Mouse (Mus musculus) T-helper 2 cell (primary cell): ENCODE results near the gene Nphp1.

Experiments
- in situ Hi-C: fragments of 300-600 bp; cut with MboI, MseI; formaldehyde crosslinking; loops from one replicate; pipeline ENCODE4 v1.15.1; 2025; ENCODE audit warnings: high pct_unique_total_duplicates

Nphp1 gene

DNA sequence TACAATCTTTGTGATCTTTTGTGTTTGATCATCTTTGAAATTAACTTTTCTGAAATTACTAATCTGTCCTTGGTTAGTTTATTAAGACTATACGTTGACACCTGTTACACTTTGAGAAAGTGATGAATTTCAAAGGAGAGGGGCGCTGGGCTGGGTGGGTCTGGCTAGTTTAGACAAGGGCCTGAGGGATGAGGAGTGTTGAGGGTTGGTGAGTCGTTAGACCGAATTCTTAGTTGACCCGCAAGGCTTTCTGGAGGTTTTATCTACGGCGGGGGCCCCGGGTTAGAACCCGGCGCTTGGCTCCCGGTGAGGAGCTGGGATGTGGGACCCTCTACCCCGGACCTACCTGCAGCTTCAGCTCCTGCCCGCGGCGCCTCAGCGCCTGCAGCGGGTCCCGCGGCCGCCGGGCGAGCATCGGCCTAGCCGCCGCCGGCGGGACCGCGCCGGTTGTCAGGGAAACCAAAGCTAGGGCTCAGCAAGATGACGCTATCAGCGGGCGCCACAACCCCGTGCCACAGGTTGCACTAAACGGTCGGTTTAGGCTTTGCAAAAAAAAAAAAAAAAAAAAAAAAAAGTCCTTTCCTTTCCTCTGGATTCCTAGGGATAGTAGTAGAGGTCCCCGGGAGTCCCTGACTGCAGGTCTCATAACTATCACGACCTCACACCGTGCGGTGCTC lies at the start of gene Nphp1:
Nphp1 (minus strand) TSS at position 458 of the 677 bp plus-strand sequence.
- in situ Hi-C loops: no loop called here

DNA sequence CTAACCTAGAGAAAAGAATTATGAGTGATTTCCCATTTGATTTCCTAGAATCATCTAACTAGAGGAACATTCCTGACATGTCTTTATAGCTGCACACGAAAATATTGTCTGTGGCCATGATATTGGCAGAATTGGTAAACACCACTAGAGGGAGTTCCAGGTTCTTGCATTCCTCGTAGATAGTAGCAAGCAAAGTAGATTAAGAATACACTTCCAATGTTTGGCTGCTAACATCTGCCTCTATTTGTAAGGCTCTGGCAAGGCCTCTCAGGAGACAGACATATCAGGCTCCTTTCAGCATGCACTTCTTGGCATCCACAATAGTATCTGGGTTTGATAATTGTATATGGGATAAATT lies 44.1 kb upstream of the Nphp1 start:
- in situ Hi-C loops: no loop called here

DNA sequence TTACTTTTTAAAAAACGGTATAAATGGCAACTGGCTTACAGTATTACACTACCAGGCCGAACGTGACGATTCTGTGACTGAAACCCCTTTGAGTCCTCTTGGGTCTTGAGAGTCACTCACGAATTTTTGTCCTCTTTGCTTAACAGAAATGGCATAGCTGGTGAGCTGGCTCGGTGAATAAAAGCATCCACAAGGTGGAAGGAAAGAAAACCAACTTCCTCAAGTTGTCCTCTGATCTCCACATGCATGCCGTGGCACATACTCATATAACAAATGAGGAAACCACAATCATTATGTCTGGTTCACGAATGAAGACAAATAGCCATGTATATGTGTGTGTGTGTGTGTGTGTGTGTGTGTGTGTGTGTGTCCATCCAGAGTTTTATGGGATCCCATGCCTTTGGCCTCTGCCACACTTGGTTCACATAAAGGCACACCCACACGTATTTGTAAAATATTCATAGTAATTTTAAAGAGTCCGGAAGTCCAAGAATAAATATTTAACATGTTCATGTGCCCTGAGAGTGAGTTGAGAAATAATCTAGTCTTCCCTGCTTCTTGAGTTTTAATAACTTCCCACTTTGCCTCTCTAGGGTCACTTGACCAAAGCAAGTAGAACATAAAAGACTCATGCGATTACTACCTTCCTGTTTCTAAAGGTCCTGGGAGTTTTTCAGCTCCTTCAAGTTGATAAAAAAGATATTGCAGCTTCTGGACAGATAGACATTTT lies 43.6 kb upstream of the Nphp1 start:
- in situ Hi-C loops: no loop called here

DNA sequence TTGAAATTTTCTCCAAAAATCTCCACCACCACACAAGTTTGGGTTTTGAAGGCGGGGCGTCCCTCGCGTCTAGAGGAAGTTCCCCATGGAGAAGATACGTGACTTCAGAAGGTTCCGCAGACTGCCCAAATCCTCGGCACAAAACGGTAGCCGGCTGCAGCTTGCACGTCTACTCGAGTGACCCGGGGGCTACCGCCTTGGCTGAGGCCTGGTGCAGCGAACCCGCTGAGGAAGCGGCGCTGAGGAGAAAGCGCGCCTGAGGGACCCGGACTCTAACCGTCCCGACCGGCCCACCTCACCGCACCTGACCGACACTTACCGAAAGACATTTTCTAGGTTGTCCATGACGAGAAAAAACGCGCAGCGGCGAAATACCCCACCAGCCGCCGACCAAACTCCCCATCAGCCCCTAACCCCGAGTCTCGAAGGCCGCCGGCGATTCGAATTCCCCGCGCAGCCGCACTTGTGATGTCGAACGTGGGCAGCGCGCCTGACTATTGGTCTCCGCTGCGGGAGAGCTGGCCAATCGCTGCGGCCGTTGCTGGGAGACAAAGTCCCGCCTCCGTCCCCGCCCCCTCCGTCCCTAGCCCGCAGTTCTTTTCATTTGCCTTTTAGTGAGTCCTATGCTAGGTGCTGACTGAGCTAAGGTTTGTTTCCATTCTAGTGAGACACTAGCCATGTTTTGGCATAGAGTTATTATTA lies 42.9 kb upstream of the Nphp1 start, which contains the start of gene Bub1:
Bub1 (minus strand) TSS at position 465 of the 702 bp plus-strand sequence.
- in situ Hi-C loops: no loop called here

DNA sequence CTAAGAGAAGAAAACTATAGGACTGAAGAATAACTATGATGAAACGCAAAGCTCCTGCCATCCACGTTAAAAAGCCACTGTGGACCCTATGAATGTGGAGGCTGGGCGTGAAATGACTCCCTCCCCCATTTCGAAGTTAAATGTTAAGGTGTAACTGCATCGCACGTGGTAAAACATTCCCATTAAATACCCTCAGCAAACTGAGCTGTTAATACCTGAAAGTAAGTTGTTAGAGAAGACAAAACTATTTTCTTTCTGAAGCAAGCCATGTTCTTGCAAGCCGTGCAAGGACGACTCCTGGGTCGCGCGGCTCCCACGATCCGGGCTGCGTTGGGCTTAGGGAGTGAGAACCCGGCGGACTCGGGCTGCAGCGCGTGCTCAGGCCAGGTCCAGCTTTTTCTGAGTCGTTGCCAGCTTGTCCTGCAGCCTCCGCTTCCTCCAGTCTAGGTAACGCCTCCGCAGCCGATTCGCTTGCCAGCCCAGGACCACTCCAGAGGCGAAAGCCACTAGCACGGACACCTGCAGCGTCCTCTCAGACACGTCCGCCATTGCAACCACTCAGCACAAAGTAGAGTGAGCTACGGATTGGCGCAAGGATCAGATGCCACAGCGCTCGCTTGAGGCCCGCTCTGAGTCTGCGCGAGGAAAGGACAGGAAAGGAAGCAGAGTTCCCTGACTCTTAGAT lies 3.4 kb upstream of the Nphp1 start, which contains the start of gene Mtln:
Mtln (minus strand) TSS at position 570 of the 685 bp plus-strand sequence.
- in situ Hi-C loops: no loop called here

DNA sequence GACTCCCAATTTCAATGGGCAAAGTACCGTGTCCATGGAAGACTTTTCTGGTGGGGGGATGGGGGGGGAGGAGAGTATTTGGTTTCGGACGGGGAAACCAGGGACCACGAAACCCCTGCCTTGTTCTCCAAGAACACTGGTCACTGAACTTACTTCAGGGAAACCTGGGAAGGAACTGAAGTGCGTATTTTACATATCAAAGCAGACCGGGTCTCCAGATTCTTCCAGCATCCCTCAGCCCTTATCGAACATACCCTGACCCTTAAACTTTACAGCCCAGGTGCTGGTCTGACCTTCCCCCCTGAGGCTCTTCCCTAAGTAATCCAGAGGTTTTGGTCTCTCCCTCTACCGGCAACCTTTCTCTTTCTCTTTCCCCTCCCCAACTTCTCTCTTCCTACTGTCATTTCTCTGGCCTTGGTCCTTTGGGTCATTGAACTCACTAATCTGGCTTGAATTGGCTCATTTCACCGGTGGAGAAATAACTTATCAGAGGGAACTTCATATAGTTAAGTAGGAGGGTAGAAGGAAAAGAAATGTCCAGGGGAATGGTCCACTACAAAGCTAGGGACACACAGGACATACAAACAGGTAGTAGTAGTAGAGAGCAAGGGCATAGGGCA lies 1.1 kb upstream of the Nphp1 start:
- in situ Hi-C loops: no loop called here

DNA sequence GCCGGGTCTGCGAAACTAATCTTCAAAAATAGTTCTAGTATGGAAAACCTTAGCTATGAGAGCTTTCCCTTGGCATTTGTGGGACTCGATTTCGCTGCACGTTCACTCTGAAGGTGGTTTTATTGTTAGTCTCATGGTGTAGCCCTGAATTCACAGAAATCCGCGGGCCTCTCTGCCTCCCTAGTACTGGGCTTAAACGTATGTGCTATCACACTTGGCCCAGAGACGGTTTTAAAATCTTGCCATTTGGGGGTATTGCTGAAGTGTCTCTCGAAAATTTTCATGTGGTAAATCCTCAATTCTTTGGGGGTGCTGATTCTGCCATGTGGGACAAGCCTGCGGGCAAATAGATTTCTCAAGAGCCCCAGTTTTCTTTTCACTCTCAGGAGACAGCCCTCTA lies 441 bp upstream of the Nphp1 start:
- in situ Hi-C loops: no loop called here

DNA sequence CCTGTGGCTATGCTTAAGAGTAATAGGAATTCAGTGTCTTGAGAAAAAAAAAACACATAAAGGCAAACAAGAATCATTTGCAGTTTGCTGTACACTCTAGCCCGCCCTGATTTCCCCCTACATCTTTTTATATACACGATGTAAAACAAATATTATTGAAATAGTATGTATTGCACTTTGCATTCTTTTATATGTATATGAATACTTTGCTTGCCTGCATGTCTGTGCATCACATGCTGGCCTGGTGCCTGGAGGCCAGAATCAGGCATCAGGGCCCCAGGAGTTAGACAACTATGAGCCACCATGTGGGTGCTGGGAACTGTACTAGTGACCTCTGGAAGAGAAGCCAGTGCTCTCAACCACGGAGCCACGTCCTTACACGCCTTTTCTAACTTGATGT lies 1.5 kb downstream of the Nphp1 start:
- in situ Hi-C loops: no loop called here

DNA sequence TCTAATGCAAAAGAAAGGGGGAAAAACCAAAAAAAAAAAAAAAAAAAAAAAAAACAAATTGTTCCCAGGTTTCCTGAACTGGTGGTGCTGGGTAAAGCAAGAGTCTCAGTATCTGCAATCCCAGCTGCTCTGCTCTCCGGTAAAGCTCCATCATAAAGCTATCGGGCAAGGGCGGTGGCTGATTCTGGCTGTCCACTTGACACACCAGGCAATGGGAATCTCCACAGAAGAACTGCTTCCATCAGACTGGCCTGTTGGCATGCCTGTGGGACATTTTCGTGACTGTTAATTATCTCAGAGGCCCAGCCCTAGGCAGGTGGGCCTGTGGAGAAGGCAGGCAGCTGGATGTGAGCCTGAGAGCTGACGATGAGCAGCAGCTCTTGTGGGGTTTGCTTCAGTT lies 10.2 kb downstream of the Nphp1 start:
- in situ Hi-C loops: no loop called here

DNA sequence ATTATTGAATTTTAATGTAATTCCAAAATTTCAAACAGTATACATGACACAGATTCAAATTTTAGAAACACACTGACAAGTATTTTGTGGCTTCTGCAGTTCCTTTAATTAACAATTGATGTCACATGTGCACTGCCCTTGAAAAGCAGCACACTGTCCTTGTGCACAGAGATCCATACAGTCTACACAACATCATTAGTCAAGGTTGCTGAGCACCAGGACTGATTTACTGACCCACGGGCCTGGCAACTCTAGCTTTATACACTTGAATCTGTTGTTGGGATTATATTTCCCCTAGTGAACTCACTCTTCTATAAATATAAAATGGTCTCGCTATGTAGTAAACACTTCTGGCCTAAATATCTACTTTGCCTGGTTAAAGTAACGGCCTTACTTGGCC lies 13.7 kb downstream of the Nphp1 start:
- in situ Hi-C loops: no loop called here

DNA sequence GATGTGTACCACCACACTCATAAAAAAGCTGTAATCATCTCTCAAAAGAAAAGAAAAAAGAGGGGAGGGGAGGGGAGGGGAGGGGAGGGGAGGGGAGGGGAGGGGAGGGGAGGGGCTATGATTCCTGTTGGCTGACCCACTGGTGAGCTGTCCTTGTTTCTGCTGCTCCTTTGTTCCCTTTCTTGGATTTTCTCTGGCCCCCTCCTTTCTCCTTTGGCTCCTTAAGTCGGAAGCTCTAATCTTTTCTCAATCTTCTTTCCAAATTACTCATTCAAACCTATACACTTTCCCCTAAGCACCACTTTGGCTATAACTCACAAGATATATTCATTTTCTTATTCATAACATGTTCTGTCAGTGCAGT lies 14.1 kb downstream of the Nphp1 start:
- in situ Hi-C loops: no loop called here

DNA sequence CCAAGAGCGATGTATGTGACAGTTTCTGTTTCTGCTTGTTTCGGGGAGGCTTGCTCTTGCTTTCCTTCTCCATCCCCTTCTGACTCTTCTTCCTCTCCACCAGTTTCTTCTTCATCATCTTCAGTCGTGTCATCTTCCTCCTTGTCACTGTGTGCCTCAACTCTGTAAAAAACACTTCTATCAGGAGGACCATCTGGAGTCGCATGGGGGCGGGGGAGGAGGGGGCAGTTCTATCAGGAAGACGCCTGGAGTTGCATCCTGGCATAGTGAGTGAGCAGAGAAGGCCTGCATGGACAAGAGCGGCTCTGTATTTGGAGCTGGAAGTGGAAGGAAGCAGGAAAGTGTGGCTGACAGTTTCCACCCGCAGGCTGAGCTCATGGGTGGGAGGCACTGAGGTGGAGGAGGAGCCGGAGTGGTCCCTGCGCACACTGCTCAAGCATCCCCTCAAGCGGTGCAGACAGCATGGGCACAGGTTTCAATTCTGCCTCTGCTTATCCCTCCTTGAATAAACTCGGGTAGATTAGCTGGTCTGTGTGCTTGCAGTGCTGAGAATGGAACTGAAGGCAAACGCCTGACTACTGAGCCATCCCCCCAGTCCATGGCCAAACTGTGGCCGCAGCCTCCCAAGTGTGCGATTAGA lies 14.6 kb downstream of the Nphp1 start:
- in situ Hi-C loops: no loop called here

DNA sequence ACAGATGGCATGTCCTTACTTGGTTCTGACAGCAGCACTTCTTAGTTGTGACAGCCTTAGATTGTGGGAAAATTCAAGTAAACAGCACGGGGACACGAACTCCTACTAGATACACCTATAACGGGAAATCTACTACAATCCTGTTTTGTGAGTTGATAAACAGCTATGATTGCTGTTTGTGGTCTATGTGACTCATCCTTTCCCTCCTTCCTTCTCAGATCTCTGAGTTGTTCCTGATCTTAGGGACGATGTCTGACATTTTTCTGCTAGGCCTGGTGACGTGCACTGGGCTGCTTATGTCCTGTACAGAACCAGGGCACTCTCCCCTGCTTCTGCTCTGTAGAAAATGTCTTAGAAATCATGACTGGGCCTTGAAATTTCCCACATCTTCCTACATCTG lies 27.1 kb downstream of the Nphp1 start:
- in situ Hi-C loops: no loop called here

DNA sequence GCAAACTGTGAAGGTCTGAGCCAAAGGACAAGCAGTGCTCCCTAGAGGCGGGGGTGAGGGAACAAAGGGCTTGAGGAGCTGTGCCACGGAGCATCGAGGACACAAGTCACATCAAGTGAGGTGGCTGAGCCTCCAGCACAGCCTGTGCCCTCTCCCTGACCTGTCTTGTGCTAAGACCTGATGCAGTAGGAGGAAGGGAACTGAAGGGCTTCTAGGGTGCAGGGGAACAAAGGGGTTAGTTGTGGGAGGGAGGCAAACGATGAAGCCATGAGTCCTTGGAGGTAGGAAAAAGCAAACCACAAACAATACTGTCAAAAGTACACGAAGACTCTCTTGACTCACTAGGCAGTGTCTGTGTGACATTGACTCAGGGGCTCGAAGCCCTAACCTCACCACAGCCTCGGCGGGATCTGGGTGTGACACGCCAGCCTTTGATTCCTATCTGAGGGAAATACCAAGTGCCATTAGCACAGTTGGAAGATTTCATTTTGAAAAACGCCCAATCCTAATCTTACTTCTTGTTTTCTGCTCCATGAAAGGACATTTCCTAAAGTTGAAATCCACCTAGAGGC lies 28.2 kb downstream of the Nphp1 start:
- in situ Hi-C loops: no loop called here

DNA sequence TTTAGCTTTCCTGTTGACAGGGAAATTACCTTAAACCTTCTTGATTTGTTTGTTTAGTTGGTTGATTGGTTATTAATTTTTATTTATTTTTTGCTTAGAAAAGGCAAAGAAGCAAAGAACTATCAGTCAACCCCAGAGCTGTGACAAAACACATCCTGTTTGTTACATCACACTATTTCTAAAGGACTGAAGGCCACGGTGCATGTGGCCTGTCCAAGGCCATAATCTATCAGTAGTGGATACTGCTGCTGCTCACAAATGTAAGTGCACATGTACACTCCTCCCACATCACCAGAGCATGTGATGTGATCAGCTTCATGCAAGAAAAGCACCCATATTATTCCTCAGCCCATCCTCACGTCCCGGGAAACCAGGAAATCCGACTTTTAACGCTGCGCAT lies 28.7 kb downstream of the Nphp1 start:
- in situ Hi-C loops: no loop called here

DNA sequence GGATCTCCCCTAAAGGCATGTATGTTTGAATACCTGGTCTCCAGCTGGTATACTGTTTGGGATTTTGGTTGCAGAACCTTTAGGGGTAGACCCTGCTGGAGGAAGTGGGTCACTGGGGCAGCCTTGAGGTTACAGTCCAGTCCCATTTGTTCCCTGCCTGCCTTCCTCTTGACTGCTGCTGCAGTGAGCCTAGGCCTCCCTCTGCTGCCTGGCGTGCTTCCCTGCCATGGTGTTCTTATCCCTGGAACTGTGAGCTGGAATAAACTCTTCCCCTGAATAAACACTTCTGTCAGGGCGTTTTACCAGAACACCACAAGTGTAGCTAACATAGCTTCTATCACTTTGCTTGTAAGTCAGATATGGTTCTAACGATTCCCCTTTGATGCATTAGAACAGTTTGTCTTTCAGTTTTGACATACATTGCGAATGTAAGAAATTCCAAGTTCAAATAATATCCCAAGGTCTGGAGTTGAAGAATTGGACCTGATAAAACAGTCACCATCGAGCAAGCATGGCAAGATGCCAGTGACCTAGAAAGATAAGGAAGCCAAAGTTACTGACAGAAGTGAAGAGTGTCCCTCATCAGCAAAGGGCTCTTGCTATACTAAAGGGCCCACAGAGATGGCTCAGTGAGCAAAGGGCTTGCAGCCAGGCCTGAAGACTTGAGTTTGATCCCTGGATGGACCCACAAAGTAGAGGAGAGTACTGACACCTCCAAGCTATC lies 29.4 kb downstream of the Nphp1 start:
- in situ Hi-C loops: no loop called here

DNA sequence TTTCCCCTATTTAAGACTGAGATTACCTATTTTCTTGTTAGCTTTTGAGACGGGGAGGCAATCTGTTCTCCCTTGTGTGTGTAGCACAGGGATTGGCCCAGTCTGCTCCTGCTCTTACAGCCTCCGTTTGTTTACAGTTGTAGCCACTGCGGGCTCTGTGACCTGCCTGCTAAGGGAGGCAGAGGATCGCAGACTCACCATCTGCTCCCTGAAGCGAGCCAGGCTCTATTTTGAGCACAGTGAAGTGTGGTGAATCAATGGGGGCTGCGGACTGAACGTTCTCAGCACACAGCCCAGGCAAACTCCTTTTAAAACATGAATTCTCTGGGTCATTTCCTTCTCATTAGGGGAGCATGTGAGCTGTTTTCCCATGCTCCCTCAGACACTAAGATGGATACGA lies 31.5 kb downstream of the Nphp1 start:
- in situ Hi-C loops: no loop called here

DNA sequence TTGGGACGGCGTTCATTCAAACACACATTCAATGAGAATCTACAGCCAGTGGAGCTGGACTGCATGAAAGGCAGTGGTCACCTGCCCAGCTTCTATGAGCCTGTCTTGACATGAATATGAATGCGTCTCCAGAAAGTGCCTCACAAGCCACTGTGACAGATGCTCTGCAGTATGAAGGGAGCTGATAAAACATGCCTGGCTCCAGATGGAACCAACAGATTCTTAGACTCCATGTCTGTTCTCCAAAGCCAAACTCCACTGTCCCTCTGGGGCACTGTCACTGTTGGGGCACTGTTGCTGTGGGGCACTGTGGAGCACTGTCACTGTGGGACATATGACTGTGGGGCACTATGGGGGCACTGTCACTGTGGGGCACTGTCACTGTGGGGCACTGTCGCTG lies 34.6 kb downstream of the Nphp1 start:
- in situ Hi-C loops: no loop called here

DNA sequence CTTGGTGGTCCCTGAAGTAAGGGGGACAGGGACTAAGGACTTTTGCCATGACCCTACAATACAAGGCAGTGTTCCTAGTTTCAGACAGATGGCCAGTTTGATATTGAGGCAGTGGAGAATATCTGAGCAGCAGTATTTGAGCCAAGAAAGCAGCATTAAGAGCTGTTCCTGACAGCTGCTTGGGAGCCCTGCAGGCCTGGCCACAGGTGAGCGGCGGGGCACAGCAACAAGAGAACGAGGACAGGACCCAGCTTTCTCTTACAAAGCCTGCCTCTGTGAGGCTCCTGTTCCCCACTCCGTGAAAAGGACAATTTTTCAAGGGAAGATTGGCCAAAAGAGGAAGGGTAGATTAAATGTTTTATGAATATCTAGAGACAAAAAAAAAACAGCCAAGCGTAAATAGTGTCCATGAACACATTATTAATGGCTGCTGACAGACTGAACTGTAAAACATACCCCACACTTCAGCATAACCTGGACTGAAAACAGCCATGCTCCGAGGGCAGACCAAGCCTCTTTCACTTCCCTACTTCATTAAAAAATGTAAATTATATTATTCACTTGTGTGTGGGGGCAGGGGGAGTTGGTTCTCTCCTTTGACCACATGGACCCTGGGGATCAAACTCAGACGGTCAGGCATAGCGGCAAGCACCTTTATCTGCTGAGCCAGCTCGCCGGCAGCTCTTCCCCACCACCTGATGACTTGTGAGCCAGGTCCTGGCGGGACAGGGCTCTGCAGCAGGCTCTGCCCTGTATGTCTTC lies 36.7 kb downstream of the Nphp1 start:
- in situ Hi-C loops: no loop called here

DNA sequence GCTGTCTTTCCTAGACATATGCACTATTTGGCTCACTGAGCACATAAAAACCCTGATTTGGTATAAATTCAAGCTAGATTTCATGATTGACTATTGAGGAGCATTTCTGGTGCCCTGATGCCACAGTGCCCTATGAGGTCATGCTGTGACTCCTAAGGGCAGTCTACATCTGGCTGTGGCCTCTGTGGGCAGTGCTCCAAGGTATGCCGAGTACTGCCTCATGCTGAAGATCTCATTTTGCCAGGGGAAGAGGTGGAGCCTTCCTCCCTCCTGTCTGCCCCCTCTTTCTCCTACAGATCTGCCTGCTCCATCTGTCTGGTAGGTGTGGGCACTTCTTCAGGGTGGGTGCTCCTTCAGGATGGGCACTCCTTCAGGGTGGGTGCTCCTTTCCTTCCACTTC lies 39.3 kb downstream of the Nphp1 start:
- in situ Hi-C loops: no loop called here
